Mouse (Mus musculus) olfactory bulb, adult 2 months (tissue): ENCODE measurements around the gene Ift43. TPM values are rescaled to one million over a fixed set of nuclear protein-coding genes. Genes with fewer than 3 reads are reported as not detected.
A peak's percentile ranks its signal among the peaks of the same experiment; 100 is the strongest.

Source experiments
- H3K27ac ChIP-seq: fragments of 200-500 bp; 2 replicates; pipeline ENCODE4 v1.5.1; 2012; ENCODE audit warnings: low read depth, low read length; ENCODE audit not compliant: insufficient read depth
- H3K4me1 ChIP-seq: fragments of 200-500 bp; 2 replicates; pipeline ENCODE4 v1.6.1; 2012; ENCODE audit warnings: low read length; ENCODE audit not compliant: control insufficient read depth, insufficient read depth
- H3K4me3 ChIP-seq: fragments of 200-500 bp; 2 replicates; pipeline ENCODE4 v1.5.1; 2012; ENCODE audit warnings: mild to moderate bottlenecking, low read depth, low read length, moderate library complexity; ENCODE audit not compliant: insufficient read depth
- CTCF ChIP-seq: fragments of 200-500 bp; IDR thresholded peaks from 2 replicates; pipeline ENCODE4 v1.5.1; 2012; ENCODE audit warnings: low read depth, mild to moderate bottlenecking, low read length, moderate library complexity; ENCODE audit not compliant: insufficient read depth
- POLR2A ChIP-seq: fragments of 200-500 bp; IDR thresholded peaks from 2 replicates; pipeline ENCODE4 v1.6.1; 2012; ENCODE audit warnings: mild to moderate bottlenecking, low read depth, low read length, moderate library complexity; ENCODE audit not compliant: insufficient read depth
- WGBS: fragments of 180-500 bp; shearing (Covaris S2); methylation state at CpG from one replicate; pipeline ENCODE4 v1.1.7; 2018; 5-methylcytosine and 5-hydroxymethylcytosine counted together
- polyA plus RNA-seq: library from polyadenylated mRNA; stranded (reverse); fragments of >200 nt; gene quantifications from 2 replicates; pipeline ENCODE4 v1.2.4, GENCODE M21; 2012; ENCODE audit warnings: low replicate concordance; ENCODE audit not compliant: missing spikeins, insufficient read depth, insufficient read length

Gene Ift43
- polyA plus RNA-seq, 1 experiment = not detected

- TF ChIP-seq CTCF = no peak
- TF ChIP-seq POLR2A = no peak
- 83% methylated on average over 10 of the region's 10 CpGs for WGBS
- Histone ChIP-seq H3K4me3 (no peak overlapping the region), H3K4me1 (peaks cover 7% of the 10 kb centered on the region; the same call in 1 of the 2 replicates), H3K27ac (no peak overlapping the region)
Measured at GRCm38 (mm10) chr12:86129696-86130095, 47.4 kb downstream of the Ift43 start.

GRCm38 (mm10) chr12:86132799-86133198 lies 50.5 kb downstream of the Ift43 start:
- H3K27ac ChIP-seq = no peak overlapping the region
- TF ChIP-seq POLR2A (no peak), CTCF (no peak)
- 12% methylated on average over 2 of the region's 2 CpGs for WGBS
- H3K4me1 ChIP-seq = peaks cover 19% of the 10 kb centered on the region
- H3K4me3 ChIP-seq = no peak overlapping the region

GRCm38 (mm10) chr12:86135691-86136090 lies 53.4 kb downstream of the Ift43 start:
- H3K27ac ChIP-seq = peak overlapping the region; percentile 14; the same call in 1 of the 2 replicates
- 57% methylated on average over 4 of the region's 4 CpGs for WGBS
- peaks cover 12% of the 10 kb centered on the region for H3K4me1 ChIP-seq
- no peak overlapping the region for H3K4me3 ChIP-seq
- TF ChIP-seq POLR2A = no peak

GRCm38 (mm10) chr12:86138696-86139095 lies 56.4 kb downstream of the Ift43 start:
- 92% methylated on average over 9 of the region's 9 CpGs for WGBS
- Histone ChIP-seq H3K4me1 (peaks cover 12% of the 10 kb centered on the region), H3K4me3 (no peak overlapping the region), H3K27ac (no peak overlapping the region)
- no peak for TF ChIP-seq CTCF
- no peak for TF ChIP-seq POLR2A

GRCm38 (mm10) chr12:86142389-86142788 lies 60.0 kb downstream of the Ift43 start:
- Histone ChIP-seq H3K4me3 (no peak overlapping the region), H3K4me1 (no peaks in the 10 kb centered on the region), H3K27ac (no peak overlapping the region)
- TF ChIP-seq CTCF (no peak), POLR2A (no peak)
- WGBS = 96% methylated on average over 1 of the region's 1 CpGs

GRCm38 (mm10) chr12:86146246-86146645 lies 63.9 kb downstream of the Ift43 start:
- WGBS = 94% methylated on average over 3 of the region's 3 CpGs
- H3K27ac ChIP-seq = no peak overlapping the region
- TF ChIP-seq CTCF (no peak), POLR2A (no peak)
- no peak overlapping the region for H3K4me3 ChIP-seq
- H3K4me1 ChIP-seq = no peaks in the 10 kb centered on the region

- no peak for TF ChIP-seq POLR2A
- TF ChIP-seq CTCF = no peak
- 91% methylated on average over 6 of the region's 6 CpGs for whole genome bisulfite sequencing
- H3K27ac ChIP-seq = no peak overlapping the region
- no peak overlapping the region for H3K4me3 ChIP-seq
- H3K4me1 ChIP-seq = no peaks in the 10 kb centered on the region
Measured at GRCm38 (mm10) chr12:86148271-86148670, 65.9 kb downstream of the Ift43 start.

- TF ChIP-seq POLR2A (no peak), CTCF (no peak)
- 90% methylated on average over 6 of the region's 6 CpGs for WGBS
- Histone ChIP-seq H3K27ac (no peak overlapping the region), H3K4me3 (no peak overlapping the region), H3K4me1 (no peaks in the 10 kb centered on the region)
Measured at GRCm38 (mm10) chr12:86149087-86149486, 66.7 kb downstream of the Ift43 start.

GRCm38 (mm10) chr12:86151941-86152340 lies 69.6 kb downstream of the Ift43 start:
- WGBS = 87% methylated on average over 12 of the region's 12 CpGs
- H3K4me1 ChIP-seq = no peaks in the 10 kb centered on the region
- no peak for TF ChIP-seq POLR2A
- no peak for TF ChIP-seq CTCF
- no peak overlapping the region for H3K27ac ChIP-seq
- H3K4me3 ChIP-seq = no peak overlapping the region
